Mouse (Mus musculus) embryonic fibroblast, embryonic 13.5 days (primary cell): ENCODE results near the gene Galnt11.

ENCODE experiments used
- CTCF ChIP-seq: IDR thresholded peaks from 2 replicates; pipeline ENCODE4 v1.5.1; 2011; ENCODE audit warnings: mild to moderate bottlenecking, control low read depth, low read length, moderate library complexity, borderline replicate concordance; ENCODE audit not compliant: insufficient read depth
- POLR2A ChIP-seq: IDR thresholded peaks from 2 replicates; pipeline ENCODE4 v1.6.1; 2011; ENCODE audit warnings: low read depth, mild to moderate bottlenecking, control low read depth, low read length, moderate library complexity

GRCm38 (mm10) chr5:25243101-25243500, 21.4 kb downstream of the Galnt11 start:
- TF ChIP-seq CTCF (no peak), POLR2A (no peak)
